Mouse (Mus musculus): Measurements from ENCODE around the gene Tnrc18. TPM values are rescaled to one million over a fixed set of nuclear protein-coding genes. Genes with fewer than 3 reads are reported as not detected.

The Tnrc18 gene
- total and polyA plus RNA-seq, 2 experiments from 2014 or later = 19.9 to 137 TPM

DNA sequence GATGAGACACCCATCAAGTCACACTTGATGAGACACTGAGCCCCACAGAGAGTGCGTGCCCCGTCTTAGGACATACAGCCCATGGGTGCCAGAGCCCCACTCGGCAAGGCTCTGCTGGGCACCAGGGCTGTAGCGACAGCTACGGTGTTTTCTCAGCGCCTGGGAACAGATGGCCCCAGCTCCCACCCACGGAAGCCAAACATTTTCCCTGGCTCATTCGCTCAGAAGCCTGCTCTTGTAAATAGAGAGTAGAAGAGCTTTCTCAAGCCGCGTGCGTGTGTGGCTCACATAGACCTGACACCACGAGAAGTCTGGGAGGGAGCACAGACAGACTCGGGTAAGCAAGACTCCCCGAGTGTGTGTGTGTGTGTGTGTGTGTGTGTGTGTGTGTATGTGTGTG is 125.2 kb downstream of the Tnrc18 start, which contains the start of gene Slc29a4:
Gene Slc29a4 (plus strand): TSS at position 265 of the 400 bp plus-strand sequence.
- H3K27me3 ChIP-seq (ENCODE audit: insufficient read depth, low read length) = no peaks in the 10 kb centered on the region
- no peak within 1 kb of the TSS for H3K9ac ChIP-seq (replicated peaks; ENCODE audit: low read length)
- no peak within 1 kb of the TSS for H3K4me3 ChIP-seq (ENCODE audit: low read length)
- 41% methylated on average over 14 of the region's 14 CpGs for WGBS
- no peaks in the 10 kb centered on the region for H3K9me3 ChIP-seq (ENCODE audit: low read length)
- peak; percentile 37; the same call in 1 of the 2 replicates for ATAC-seq
- peak within 1 kb of the TSS; percentile 41 for H3K27ac ChIP-seq
- H3K36me3 ChIP-seq (ENCODE audit: insufficient read depth, low read length) = no peaks in the 10 kb centered on the region
- no peak for TF ChIP-seq CTCF (IDR thresholded peaks at IDR 0.05; ENCODE audit: low read depth)
- 0 out of 2 replicates have a peak within 1 kb of the TSS, but pooled peaks have one; percentile 31 for H3K4me2 ChIP-seq (ENCODE audit: low read depth, low read length)
- peak; percentile 55 for DNase-seq (ENCODE audit: low spot score)
- H3K4me1 ChIP-seq (ENCODE audit: insufficient read depth, low read length) = peaks cover 13% of the 10 kb centered on the region

DNA sequence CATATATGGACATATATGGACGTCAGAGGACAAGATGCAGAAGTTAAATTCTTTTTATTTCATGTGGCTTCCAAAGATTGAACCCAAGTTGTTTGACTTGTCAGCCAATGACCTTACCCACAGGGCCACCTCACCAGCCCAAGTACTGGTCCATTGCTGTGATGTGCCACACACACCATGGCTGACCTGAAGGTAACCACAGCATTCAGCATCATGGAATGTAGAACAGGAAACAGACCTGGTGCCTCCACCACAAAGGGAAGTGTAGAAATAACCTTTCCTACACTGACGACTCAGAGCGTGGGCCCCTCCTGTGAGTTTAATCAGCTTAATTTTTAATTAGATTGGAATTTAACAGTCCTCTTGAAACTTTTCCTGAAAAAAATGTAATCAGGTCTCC is 127.1 kb downstream of the Tnrc18 start:
- no peak for TF ChIP-seq CTCF (IDR thresholded peaks at IDR 0.05; ENCODE audit: low read depth)
- Histone ChIP-seq H3K4me2 (ENCODE audit: low read depth, low read length) (no peak overlapping the region), H3K9me3 (ENCODE audit: low read length) (no peaks in the 10 kb centered on the region), H3K27ac (no peak overlapping the region), H3K36me3 (ENCODE audit: insufficient read depth, low read length) (no peaks in the 10 kb centered on the region), H3K4me1 (ENCODE audit: insufficient read depth, low read length) (peaks cover 13% of the 10 kb centered on the region), H3K9ac (replicated peaks; ENCODE audit: low read length) (no peak overlapping the region), H3K4me3 (ENCODE audit: low read length) (no peak overlapping the region), H3K27me3 (ENCODE audit: insufficient read depth, low read length) (no peaks in the 10 kb centered on the region)
- DNase-seq (ENCODE audit: low spot score) (no peak), ATAC-seq (no peak)
- 86% methylated on average over 3 of the region's 3 CpGs for WGBS

DNA sequence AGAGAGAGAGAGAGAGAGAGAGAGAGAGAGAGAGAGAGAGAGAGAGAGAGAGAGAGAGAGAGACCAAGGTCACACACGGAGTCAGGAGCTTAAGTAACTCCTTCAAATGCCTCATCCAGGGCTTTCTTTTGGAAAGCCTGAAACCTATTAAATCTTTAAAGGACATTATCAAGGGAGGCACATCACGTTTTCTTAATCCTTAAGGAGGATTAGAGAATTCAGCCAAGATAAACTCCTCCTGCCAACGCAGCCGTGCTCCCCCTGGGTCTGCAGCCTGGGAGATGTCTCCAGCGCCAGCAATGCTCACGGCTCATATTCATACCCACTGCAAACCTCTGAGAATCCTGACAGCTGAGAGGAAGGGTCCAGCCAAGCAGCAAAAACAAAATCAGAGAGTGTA is 128.6 kb downstream of the Tnrc18 start:
- no peak overlapping the region for H3K4me3 ChIP-seq (ENCODE audit: low read length)
- H3K9ac ChIP-seq (replicated peaks; ENCODE audit: low read length) = no peak overlapping the region
- H3K4me2 ChIP-seq (ENCODE audit: low read depth, low read length) = no peak overlapping the region
- WGBS = 28% methylated on average over 6 of the region's 6 CpGs
- ATAC-seq = no peak
- no peaks in the 10 kb centered on the region for H3K9me3 ChIP-seq (ENCODE audit: low read length)
- no peak for TF ChIP-seq CTCF (IDR thresholded peaks at IDR 0.05; ENCODE audit: low read depth)
- no peaks in the 10 kb centered on the region for H3K27me3 ChIP-seq (ENCODE audit: insufficient read depth, low read length)
- H3K36me3 ChIP-seq (ENCODE audit: insufficient read depth, low read length) = no peaks in the 10 kb centered on the region
- peak overlapping the region; percentile 26; the same call in 1 of the 2 replicates for H3K27ac ChIP-seq
- peak; percentile 32 for DNase-seq (ENCODE audit: low spot score)
- peaks cover 13% of the 10 kb centered on the region for H3K4me1 ChIP-seq (ENCODE audit: insufficient read depth, low read length)

DNA sequence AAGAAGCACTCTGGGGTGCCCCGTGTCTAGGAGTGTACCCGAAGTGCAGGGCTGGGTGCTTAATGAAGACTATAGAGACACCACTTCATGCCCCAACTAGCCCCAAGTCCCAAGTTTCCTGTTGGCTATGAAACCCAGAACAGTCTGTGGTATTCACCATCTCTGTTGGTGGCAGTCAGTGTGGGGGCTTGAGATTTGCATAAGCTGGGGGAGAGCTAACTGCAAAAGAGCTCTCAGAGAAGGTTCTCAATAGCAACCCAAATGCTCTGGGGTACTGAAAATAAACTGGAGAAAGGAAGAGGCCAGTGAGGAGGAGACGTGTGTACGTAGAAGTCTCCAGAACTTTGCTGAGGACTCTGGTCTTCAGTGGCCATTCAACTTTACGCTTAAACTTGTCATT is 134.9 kb downstream of the Tnrc18 start:
- Histone ChIP-seq H3K9ac (replicated peaks; ENCODE audit: low read length) (no peak overlapping the region), H3K4me3 (ENCODE audit: low read length) (no peak overlapping the region), H3K27me3 (ENCODE audit: insufficient read depth, low read length) (no peaks in the 10 kb centered on the region), H3K4me2 (ENCODE audit: low read depth, low read length) (no peak overlapping the region), H3K27ac (no peak overlapping the region), H3K36me3 (ENCODE audit: insufficient read depth, low read length) (no peaks in the 10 kb centered on the region), H3K4me1 (ENCODE audit: insufficient read depth, low read length) (no peaks in the 10 kb centered on the region), H3K9me3 (ENCODE audit: low read length) (no peaks in the 10 kb centered on the region)
- 90% methylated on average over 5 of the region's 5 CpGs for WGBS
- DNase-seq (ENCODE audit: low spot score) (no peak), ATAC-seq (no peak)
- TF ChIP-seq CTCF (IDR thresholded peaks at IDR 0.05; ENCODE audit: low read depth) = no peak

DNA sequence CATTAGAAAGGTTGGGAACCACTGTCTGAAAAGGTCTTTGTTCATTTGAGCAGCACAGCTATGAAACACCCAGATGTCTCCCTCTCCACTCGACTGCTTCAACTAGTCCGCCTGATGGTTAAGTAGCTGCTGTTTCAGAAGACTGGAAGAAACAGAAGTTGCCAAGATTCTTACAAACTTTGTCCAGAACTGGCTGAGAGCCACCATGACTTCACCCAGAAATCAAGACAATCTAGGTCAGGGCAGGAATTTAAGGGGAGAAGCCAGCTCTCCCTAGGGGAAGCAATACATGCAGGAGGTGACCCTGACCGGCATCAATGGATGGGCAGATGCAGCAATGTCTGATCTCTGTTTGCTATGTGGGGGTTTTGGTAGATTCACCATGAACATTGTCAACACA is 135.6 kb downstream of the Tnrc18 start:
- no peak overlapping the region for H3K9ac ChIP-seq (replicated peaks; ENCODE audit: low read length)
- no peaks in the 10 kb centered on the region for H3K9me3 ChIP-seq (ENCODE audit: low read length)
- no peak for TF ChIP-seq CTCF (IDR thresholded peaks at IDR 0.05; ENCODE audit: low read depth)
- no peak for DNase-seq (ENCODE audit: low spot score)
- no peaks in the 10 kb centered on the region for H3K36me3 ChIP-seq (ENCODE audit: insufficient read depth, low read length)
- no peak overlapping the region for H3K4me3 ChIP-seq (ENCODE audit: low read length)
- no peaks in the 10 kb centered on the region for H3K27me3 ChIP-seq (ENCODE audit: insufficient read depth, low read length)
- ATAC-seq = no peak
- WGBS = 58% methylated on average over 3 of the region's 3 CpGs
- no peaks in the 10 kb centered on the region for H3K4me1 ChIP-seq (ENCODE audit: insufficient read depth, low read length)
- no peak overlapping the region for H3K4me2 ChIP-seq (ENCODE audit: low read depth, low read length)
- H3K27ac ChIP-seq = no peak overlapping the region

DNA sequence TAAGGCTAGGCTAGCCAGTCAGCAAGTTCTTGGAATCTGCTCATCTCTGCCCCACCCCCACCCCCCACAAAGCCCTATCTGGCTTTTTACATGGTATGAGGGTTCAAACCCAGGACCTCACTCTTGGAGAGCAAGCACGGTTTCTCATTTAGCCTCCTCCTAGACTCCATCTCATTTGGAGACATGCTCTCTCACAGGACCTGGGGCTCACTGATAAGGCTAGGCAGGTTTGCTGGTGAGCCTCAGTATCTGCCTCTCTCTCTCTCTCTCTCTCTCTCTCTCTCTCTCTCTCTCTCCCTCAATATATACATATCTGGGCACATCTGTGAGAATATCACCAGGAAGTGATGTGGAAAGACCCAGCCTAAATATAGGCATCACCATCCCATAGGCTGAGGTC is 138.4 kb downstream of the Tnrc18 start:
- Histone ChIP-seq H3K27me3 (ENCODE audit: insufficient read depth, low read length) (no peaks in the 10 kb centered on the region), H3K4me2 (ENCODE audit: low read depth, low read length) (no peak overlapping the region), H3K9me3 (ENCODE audit: low read length) (no peaks in the 10 kb centered on the region), H3K27ac (no peak overlapping the region), H3K4me3 (ENCODE audit: low read length) (no peak overlapping the region), H3K4me1 (ENCODE audit: insufficient read depth, low read length) (no peaks in the 10 kb centered on the region), H3K9ac (replicated peaks; ENCODE audit: low read length) (no peak overlapping the region), H3K36me3 (ENCODE audit: insufficient read depth, low read length) (no peaks in the 10 kb centered on the region)
- TF ChIP-seq CTCF (IDR thresholded peaks at IDR 0.05; ENCODE audit: low read depth) = no peak
- no peak for DNase-seq (ENCODE audit: low spot score)
- ATAC-seq = no peak
- 92% methylated on average over 1 of the region's 1 CpGs for WGBS

DNA sequence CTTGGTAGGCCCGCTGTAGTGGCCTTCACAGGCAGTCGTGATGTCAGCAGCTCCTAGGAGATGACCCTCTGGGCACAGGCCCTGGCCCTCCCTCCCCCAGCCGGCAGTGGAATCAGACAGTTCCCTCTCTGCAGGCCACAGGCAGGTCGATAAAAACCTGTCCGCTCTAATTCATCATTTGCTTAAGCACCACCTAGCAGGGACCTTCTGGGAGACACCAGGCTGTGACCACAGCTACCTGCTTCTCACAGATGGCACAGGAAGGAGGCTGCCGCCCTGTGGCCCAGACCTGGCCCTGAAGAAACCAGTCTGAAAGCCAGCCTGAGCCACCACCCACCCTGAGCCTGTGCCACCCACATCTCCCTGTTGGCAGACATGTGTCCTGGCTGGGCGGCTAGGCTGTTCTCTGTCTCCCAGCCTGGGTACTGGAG is 139.3 kb downstream of the Tnrc18 start:
- H3K9ac ChIP-seq (replicated peaks; ENCODE audit: low read length) = no peak overlapping the region
- peak; percentile 30; the same call in 1 of the 2 replicates for ATAC-seq
- H3K27me3 ChIP-seq (ENCODE audit: insufficient read depth, low read length) = no peaks in the 10 kb centered on the region
- H3K9me3 ChIP-seq (ENCODE audit: low read length) = no peaks in the 10 kb centered on the region
- no peak for TF ChIP-seq CTCF (IDR thresholded peaks at IDR 0.05; ENCODE audit: low read depth)
- peak overlapping the region; percentile 8; the same call in 1 of the 2 replicates for H3K27ac ChIP-seq
- no peak overlapping the region for H3K4me2 ChIP-seq (ENCODE audit: low read depth, low read length)
- peak; percentile 38 for DNase-seq (ENCODE audit: low spot score)
- no peaks in the 10 kb centered on the region for H3K4me1 ChIP-seq (ENCODE audit: insufficient read depth, low read length)
- H3K4me3 ChIP-seq (ENCODE audit: low read length) = no peak overlapping the region
- WGBS = 45% methylated on average over 7 of the region's 7 CpGs
- no peaks in the 10 kb centered on the region for H3K36me3 ChIP-seq (ENCODE audit: insufficient read depth, low read length)

Other genes starting within 250 kb of the Tnrc18 start
- gene Mmd2, start 208.9 kb downstream of the Tnrc18 start, total RNA-seq (2014; rRNA removed) = 171 and 182 TPM in 2 replicates
- gene Mmd2, start 208.9 kb downstream of the Tnrc18 start, polyA plus RNA-seq (2015; fragmentation: Nextera tagmentation; extraction: Ambion mirVana) = 151 and 167 TPM in 2 replicates
- gene Wipi2, start 190.0 kb downstream of the Tnrc18 start, total RNA-seq (2014; rRNA removed) = 57.3 and 76.5 TPM in 2 replicates
- 40.0 and 43.3 TPM in 2 replicates for gene Wipi2, start 190.0 kb downstream of the Tnrc18 start, polyA plus RNA-seq (2015; fragmentation: Nextera tagmentation; extraction: Ambion mirVana)
- gene Slc29a4, start 125.2 kb downstream of the Tnrc18 start, total RNA-seq (2014; rRNA removed) = 77.1 and 80.1 TPM in 2 replicates
- gene Slc29a4, start 125.2 kb downstream of the Tnrc18 start, polyA plus RNA-seq (2015; fragmentation: Nextera tagmentation; extraction: Ambion mirVana) = 61.4 and 67.1 TPM in 2 replicates
- 68.6 and 73.8 TPM in 2 replicates for gene Fbxl18, start 77.8 kb upstream of the Tnrc18 start, total RNA-seq (2014; rRNA removed)
- 28.0 and 31.4 TPM in 2 replicates for gene Fbxl18, start 77.8 kb upstream of the Tnrc18 start, polyA plus RNA-seq (2015; fragmentation: Nextera tagmentation; extraction: Ambion mirVana)
- gene Actb, start 89.1 kb upstream of the Tnrc18 start, total RNA-seq (2014; rRNA removed) = 5,437 and 5,693 TPM in 2 replicates
- 15,098 and 15,291 TPM in 2 replicates for gene Actb, start 89.1 kb upstream of the Tnrc18 start, polyA plus RNA-seq (2015; fragmentation: Nextera tagmentation; extraction: Ambion mirVana)
- 613 and 715 TPM in 2 replicates for gene Fscn1, start 142.7 kb upstream of the Tnrc18 start, total RNA-seq (2014; rRNA removed)
- 412 and 457 TPM in 2 replicates for gene Fscn1, start 142.7 kb upstream of the Tnrc18 start, polyA plus RNA-seq (2015; fragmentation: Nextera tagmentation; extraction: Ambion mirVana)

Data from hindbrain, postnatal 0 days (tissue).